Mouse (Mus musculus): ENCODE results near the gene Hist1h2bk.

DNA sequence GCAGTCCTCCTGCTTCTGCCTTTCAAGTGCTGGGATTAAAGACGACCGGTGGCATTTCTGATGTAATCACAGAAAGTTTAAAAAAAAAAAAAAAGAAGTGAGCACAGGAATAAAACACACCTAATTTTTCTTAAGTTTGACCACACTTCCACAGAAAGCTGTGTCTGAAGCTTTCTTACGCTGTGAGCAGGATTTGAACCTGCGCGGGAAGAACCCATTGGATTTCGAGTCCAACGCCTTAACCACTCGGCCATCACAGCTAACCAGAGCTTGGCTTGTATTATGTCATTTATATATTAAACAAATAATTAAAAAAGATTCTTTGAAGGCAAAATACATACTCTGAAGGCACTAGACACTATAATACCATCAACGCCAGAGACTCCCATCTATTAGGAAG, 13.4 kb upstream of the Hist1h2bk start:
- no peak for TF ChIP-seq CTCF (IDR thresholded peaks at IDR 0.05; ENCODE audit: control insufficient read depth, insufficient read depth, low read length)
- TF ChIP-seq POLR2A (IDR thresholded peaks at IDR 0.05; ENCODE audit: borderline replicate concordance, control insufficient read depth, low read depth, low read length): no peak

Measured in bone marrow, adult 2 months (tissue).